Mouse (Mus musculus) mouse trophoblast stem cell (cell line): Measurements from ENCODE around the gene Gm11639.
"Not testable (repeated sequence)": the region's sequence is repeated elsewhere in the genome, so short reads cannot be mapped to it uniquely, and the experiment has no call there.

Source experiments
- in situ Hi-C, 2 experiments: fragments of 300-500 bp; cut with MseI, MboI; formaldehyde crosslinking; loops; 2 replicates in 1 of 2; 3 replicates in 1 of 2; pipeline ENCODE4 v1.15.1; 2025

Gm11639 gene

GRCm38 (mm10) chr11:105112448-105112847, 426.9 kb downstream of the Gm11639 start:
- in situ Hi-C loops = not testable (repeated sequence)

- in situ Hi-C loops = no loop called here
Measured at GRCm38 (mm10) chr11:105117814-105118213, 432.3 kb downstream of the Gm11639 start.

- in situ Hi-C loops = no loop called here
Measured at GRCm38 (mm10) chr11:105120551-105121061, 435.1 kb downstream of the Gm11639 start.

GRCm38 (mm10) chr11:105121792-105122191, 436.3 kb downstream of the Gm11639 start:
- in situ Hi-C loops = not testable (repeated sequence)

- in situ Hi-C loops = no loop called here
Measured at GRCm38 (mm10) chr11:105123986-105124385, 438.5 kb downstream of the Gm11639 start.

- in situ Hi-C loops = no loop called here
Measured at GRCm38 (mm10) chr11:105125735-105126519, 440.4 kb downstream of the Gm11639 start, which contains the start of gene Mettl2. Mettl2 (plus strand) TSS chr11:105126425.

GRCm38 (mm10) chr11:105126520-105127029, 441.1 kb downstream of the Gm11639 start:
- in situ Hi-C loops = no loop called here

- in situ Hi-C loops = no loop called here
Measured at GRCm38 (mm10) chr11:105135692-105136091, 450.2 kb downstream of the Gm11639 start.

- in situ Hi-C loops = not testable (repeated sequence)
Measured at GRCm38 (mm10) chr11:105137255-105137654, 451.7 kb downstream of the Gm11639 start.

- in situ Hi-C loops = not testable (repeated sequence)
Measured at GRCm38 (mm10) chr11:105140512-105140911, 455.0 kb downstream of the Gm11639 start.

- in situ Hi-C loops = no loop called here
Measured at GRCm38 (mm10) chr11:105141115-105141514, 455.6 kb downstream of the Gm11639 start.

- in situ Hi-C loops = no loop called here
Measured at GRCm38 (mm10) chr11:105143564-105143963, 458.1 kb downstream of the Gm11639 start.

GRCm38 (mm10) chr11:105144084-105144483, 458.6 kb downstream of the Gm11639 start:
- in situ Hi-C loops = no loop called here

- in situ Hi-C loops = no loop called here
Measured at GRCm38 (mm10) chr11:105144508-105145210, 459.2 kb downstream of the Gm11639 start.

GRCm38 (mm10) chr11:105145211-105145610, 459.7 kb downstream of the Gm11639 start:
- in situ Hi-C loops = no loop called here

- in situ Hi-C loops = no loop called here
Measured at GRCm38 (mm10) chr11:105146593-105146992, 461.1 kb downstream of the Gm11639 start, which contains the start of gene Gm10842. Gm10842 (plus strand) TSS chr11:105146893.

- in situ Hi-C loops = no loop called here
Measured at GRCm38 (mm10) chr11:105149353-105149752, 463.8 kb downstream of the Gm11639 start.

- in situ Hi-C loops = no loop called here
Measured at GRCm38 (mm10) chr11:105149766-105150165, 464.3 kb downstream of the Gm11639 start.

GRCm38 (mm10) chr11:105150691-105151090, 465.2 kb downstream of the Gm11639 start:
- in situ Hi-C loops = no loop called here

- in situ Hi-C loops = no loop called here
Measured at GRCm38 (mm10) chr11:105151226-105152016, 465.9 kb downstream of the Gm11639 start.

- in situ Hi-C loops = no loop called here
Measured at GRCm38 (mm10) chr11:105152017-105152300, 466.5 kb downstream of the Gm11639 start.
